Mouse (Mus musculus) heart, adult 2 months (tissue): ENCODE measurements at regions not wholly inside any gene's neighbourhood (a gene's known extent, or its start where the extent isn't known, plus 50 kb on each side); places are given as distances from the start of the nearest gene placed in this dataset.

ENCODE experiments used
- CTCF ChIP-seq: fragments of 200-600 bp; IDR thresholded peaks from 2 replicates; pipeline ENCODE4 v1.8.1; 2022; ENCODE audit warnings: antibody characterized with exemption, mild to moderate bottlenecking, moderate library complexity
- EP300 ChIP-seq: fragments of 200-500 bp; IDR thresholded peaks from 2 replicates; pipeline ENCODE4 v1.6.1; 2011; ENCODE audit warnings: low read depth, low read length, control low read depth; ENCODE audit not compliant: insufficient read depth
- POLR2A ChIP-seq: fragments of 200-500 bp; IDR thresholded peaks from 2 replicates; pipeline ENCODE4 v1.6.1; 2011; ENCODE audit warnings: mild to moderate bottlenecking, low read depth, low read length, control low read depth; ENCODE audit not compliant: insufficient read depth

GRCm38 (mm10) chr14:105779349-105779748 lies 117.3 kb downstream of the Spry2 start:
- TF ChIP-seq CTCF (no peak), POLR2A (no peak), EP300 (0 out of 2 replicates have a peak, but pooled peaks have one; percentile 12)
